Mouse (Mus musculus): ENCODE results near the gene Rps6ka2. TPM values are rescaled to one million over a fixed set of nuclear protein-coding genes. Genes with fewer than 3 reads are reported as not detected.

Rps6ka2 gene
- polyA plus RNA-seq, 1 experiment from 2014 or later, result 35.6 TPM

DNA sequence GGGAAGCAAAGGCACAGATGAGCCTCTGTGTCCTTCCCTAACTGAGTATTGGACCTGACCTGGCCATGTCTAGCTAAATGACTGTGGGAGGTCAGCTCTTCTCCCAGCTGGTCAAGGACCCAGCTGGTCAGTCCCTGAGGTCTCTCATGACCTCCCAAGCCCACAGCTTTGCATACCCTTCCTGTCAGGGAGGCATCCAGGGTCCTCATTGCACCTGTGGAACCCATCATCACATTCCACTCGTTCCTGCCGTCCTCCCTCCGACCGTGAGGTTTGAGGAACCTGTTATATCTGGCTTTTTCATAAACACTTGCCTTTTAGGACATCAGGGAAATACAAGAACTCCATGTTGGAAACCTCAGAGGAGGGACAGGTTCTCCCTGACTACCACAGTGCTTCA, 95.4 kb downstream of the Rps6ka2 start:
- 90% methylated on average over 4 of the region's 4 CpGs for WGBS
- Histone ChIP-seq H3K27me3 (ENCODE audit: control insufficient read depth, insufficient read depth, low read length) (no peaks in the 10 kb centered on the region), H3K4me2 (ENCODE audit: low read depth) (no peak overlapping the region), H3K36me3 (ENCODE audit: control insufficient read depth, insufficient read depth, low read length) (no peaks in the 10 kb centered on the region), H3K4me1 (ENCODE audit: control insufficient read depth, insufficient read depth, low read length) (0 out of 2 replicates have a peak, but pooled peaks cover 7% of the 10 kb centered on the region), H3K4me3 (ENCODE audit: low read depth, low read length) (no peak overlapping the region), H3K9ac (ENCODE audit: low read length) (no peak overlapping the region), H3K9me3 (ENCODE audit: control insufficient read depth, low read length) (no peaks in the 10 kb centered on the region), H3K27ac (ENCODE audit: low read depth, low read length) (no peak overlapping the region)
- DNase-seq (ENCODE audit: low spot score), result no peak
- no peak for ATAC-seq (ENCODE audit: insufficient read depth, low FRiP score, low TSS enrichment)

DNA sequence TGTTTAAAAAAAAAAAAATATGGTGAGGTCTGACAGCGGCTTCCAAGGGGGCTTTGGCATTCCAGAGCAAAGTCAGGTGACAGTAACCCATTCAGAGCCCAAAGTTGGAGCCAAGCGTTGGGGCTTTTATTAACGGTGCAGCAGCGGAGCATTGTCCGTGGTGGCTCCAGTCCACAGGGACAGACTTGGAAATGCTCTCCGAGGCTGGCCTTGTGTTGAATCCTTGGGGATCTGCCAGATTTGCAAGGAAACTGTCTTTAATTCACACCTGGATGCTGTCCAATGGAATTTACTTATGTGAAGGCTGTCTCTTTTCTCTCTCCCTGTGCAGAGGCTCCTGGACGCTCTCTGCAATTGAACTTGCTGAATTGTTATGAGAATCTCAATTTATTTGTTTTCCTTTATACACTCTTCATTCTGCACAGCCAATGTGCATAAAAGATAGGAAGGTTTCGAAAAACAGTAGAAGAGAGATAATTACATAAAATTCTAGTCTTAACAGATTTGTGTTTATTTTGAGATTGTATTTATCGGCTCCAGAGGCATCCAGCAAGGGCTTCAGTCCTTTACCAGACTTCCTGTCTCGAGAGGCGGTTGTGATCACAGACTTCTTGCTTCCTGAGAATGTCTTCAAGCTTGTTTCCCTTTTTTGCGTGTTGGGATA, 95.9 kb downstream of the Rps6ka2 start:
- H3K4me2 ChIP-seq (ENCODE audit: low read depth), result no peak overlapping the region
- H3K9ac ChIP-seq (ENCODE audit: low read length), result no peak overlapping the region
- no peaks in the 10 kb centered on the region for H3K9me3 ChIP-seq (ENCODE audit: control insufficient read depth, low read length)
- no peak overlapping the region for H3K27ac ChIP-seq (ENCODE audit: low read depth, low read length)
- 0 out of 2 replicates have a peak, but pooled peaks cover 3% of the 10 kb centered on the region for H3K4me1 ChIP-seq (ENCODE audit: control insufficient read depth, insufficient read depth, low read length)
- DNase-seq (ENCODE audit: low spot score), result no peak
- no peaks in the 10 kb centered on the region for H3K27me3 ChIP-seq (ENCODE audit: control insufficient read depth, insufficient read depth, low read length)
- 77% methylated on average over 12 of the region's 12 CpGs for WGBS
- no peaks in the 10 kb centered on the region for H3K36me3 ChIP-seq (ENCODE audit: control insufficient read depth, insufficient read depth, low read length)
- H3K4me3 ChIP-seq (ENCODE audit: low read depth, low read length), result no peak overlapping the region
- ATAC-seq (ENCODE audit: insufficient read depth, low FRiP score, low TSS enrichment), result no peak

DNA sequence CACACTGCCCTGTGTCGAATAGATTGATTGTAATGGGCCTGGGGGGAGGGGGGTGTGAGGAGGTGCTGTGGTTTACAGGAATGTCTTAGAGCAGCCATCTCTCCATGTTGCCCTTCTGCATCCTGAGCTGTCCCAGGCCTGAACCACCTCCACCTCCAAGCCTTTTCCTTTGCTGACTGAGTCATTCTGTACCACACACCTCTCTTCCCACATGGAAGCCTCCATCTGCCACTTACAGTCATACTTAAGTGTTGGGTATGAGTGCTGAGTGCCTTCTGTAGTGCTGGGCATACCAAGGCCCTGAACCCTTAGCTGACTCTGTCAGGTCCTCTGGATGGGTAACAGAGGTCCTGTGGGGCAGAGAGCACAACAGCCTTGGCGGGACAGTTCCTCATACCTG, 97.9 kb downstream of the Rps6ka2 start:
- no peak overlapping the region for H3K27ac ChIP-seq (ENCODE audit: low read depth, low read length)
- no peaks in the 10 kb centered on the region for H3K9me3 ChIP-seq (ENCODE audit: control insufficient read depth, low read length)
- H3K4me1 ChIP-seq (ENCODE audit: control insufficient read depth, insufficient read depth, low read length), result no peaks in the 10 kb centered on the region
- ATAC-seq (ENCODE audit: insufficient read depth, low FRiP score, low TSS enrichment), result no peak
- H3K4me2 ChIP-seq (ENCODE audit: low read depth), result no peak overlapping the region
- no peak overlapping the region for H3K4me3 ChIP-seq (ENCODE audit: low read depth, low read length)
- no peak overlapping the region for H3K9ac ChIP-seq (ENCODE audit: low read length)
- no peaks in the 10 kb centered on the region for H3K27me3 ChIP-seq (ENCODE audit: control insufficient read depth, insufficient read depth, low read length)
- H3K36me3 ChIP-seq (ENCODE audit: control insufficient read depth, insufficient read depth, low read length), result no peaks in the 10 kb centered on the region
- 77% methylated on average over 2 of the region's 2 CpGs for WGBS
- no peak for DNase-seq (ENCODE audit: low spot score)

DNA sequence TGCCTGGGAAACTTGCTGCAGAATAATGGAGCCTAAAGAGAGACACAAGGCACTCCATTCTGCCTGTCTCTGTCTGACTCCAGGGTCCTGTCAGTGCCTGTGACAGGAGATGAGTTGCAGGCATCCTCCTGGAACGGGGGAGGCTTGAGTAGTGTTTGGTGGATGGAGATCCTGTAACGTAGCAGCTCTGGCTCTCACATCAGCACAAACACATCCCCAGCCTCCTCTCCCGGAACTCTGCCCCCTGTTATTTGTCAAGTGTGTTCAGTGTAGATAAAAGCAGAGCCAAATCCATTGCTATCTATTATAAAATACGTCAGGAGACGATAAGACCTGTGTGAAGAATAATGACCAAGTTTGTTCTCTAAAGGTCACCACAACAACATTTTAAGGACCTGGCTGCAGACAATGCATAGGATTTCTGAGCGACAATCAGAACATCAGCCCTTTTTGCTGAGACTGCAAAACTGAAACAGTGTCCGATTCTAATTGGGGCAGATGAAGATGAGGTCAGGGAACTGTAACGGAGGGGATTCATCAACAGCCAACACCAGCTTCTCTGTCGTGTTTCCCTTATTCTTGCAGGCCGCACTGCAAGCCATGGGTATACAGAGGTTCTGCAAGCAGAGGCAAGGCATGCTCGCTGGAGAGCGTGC, 99.4 kb downstream of the Rps6ka2 start:
- H3K4me3 ChIP-seq (ENCODE audit: low read depth, low read length), result no peak overlapping the region
- no peaks in the 10 kb centered on the region for H3K4me1 ChIP-seq (ENCODE audit: control insufficient read depth, insufficient read depth, low read length)
- DNase-seq (ENCODE audit: low spot score), result no peak
- ATAC-seq (ENCODE audit: insufficient read depth, low FRiP score, low TSS enrichment), result no peak
- H3K9ac ChIP-seq (ENCODE audit: low read length), result no peak overlapping the region
- H3K9me3 ChIP-seq (ENCODE audit: control insufficient read depth, low read length), result no peaks in the 10 kb centered on the region
- H3K27me3 ChIP-seq (ENCODE audit: control insufficient read depth, insufficient read depth, low read length), result no peaks in the 10 kb centered on the region
- no peak overlapping the region for H3K27ac ChIP-seq (ENCODE audit: low read depth, low read length)
- H3K36me3 ChIP-seq (ENCODE audit: control insufficient read depth, insufficient read depth, low read length), result no peaks in the 10 kb centered on the region
- WGBS, result 81% methylated on average over 12 of the region's 12 CpGs
- no peak overlapping the region for H3K4me2 ChIP-seq (ENCODE audit: low read depth)

DNA sequence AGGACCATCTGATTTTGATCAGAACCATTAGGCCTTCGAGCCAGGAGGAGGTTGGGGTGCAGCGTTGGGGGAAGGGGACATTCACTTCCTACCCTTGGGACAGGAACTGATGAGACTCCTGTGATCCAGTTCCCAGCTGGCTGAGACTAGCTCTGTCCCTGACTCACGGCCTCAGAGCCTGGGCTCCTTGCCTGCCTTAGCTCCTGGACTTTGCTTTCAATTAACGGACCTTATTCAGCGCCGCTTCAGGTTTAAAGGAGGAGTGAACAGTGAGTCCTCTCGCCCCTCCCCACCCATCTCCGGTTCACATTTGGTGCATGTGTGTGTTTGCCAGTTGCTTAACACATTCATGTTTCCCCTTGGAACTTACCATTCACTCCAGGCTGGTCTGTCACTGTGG, 100.6 kb downstream of the Rps6ka2 start:
- H3K27me3 ChIP-seq (ENCODE audit: control insufficient read depth, insufficient read depth, low read length), result no peaks in the 10 kb centered on the region

DNA sequence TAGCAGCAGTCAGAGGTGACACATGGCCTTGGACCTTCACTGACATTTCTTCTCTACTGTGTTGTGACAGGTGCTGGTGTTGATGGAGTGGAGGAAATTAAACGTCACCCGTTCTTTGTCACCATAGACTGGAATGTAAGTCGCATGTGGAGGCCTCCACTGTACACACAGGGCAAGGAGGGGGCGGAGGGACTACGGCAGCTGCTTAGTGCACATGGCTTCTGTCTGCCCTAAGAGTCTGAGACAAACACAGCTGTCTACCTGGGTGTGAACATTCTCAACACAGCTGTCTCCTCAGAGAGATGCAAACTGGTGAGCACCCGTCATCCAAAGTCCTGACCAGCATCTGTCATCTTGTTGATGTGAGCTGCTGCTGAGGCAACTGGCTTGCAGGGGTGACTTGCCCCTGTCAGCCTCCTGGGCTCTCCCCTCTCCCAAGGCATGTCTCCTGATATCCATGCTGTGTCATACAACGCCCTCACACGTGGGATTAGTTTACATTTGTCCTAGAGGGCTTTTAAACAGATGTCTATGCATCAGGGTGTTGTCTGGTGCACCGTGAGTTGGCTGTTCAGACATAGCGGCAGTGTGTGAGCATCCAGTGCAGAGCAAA, 101.7 kb downstream of the Rps6ka2 start:
- H3K4me1 ChIP-seq (ENCODE audit: control insufficient read depth, insufficient read depth, low read length), result no peaks in the 10 kb centered on the region
- WGBS, result 55% methylated on average over 10 of the region's 10 CpGs
- H3K36me3 ChIP-seq (ENCODE audit: control insufficient read depth, insufficient read depth, low read length), result no peaks in the 10 kb centered on the region
- no peak overlapping the region for H3K4me2 ChIP-seq (ENCODE audit: low read depth)
- no peak overlapping the region for H3K9ac ChIP-seq (ENCODE audit: low read length)
- no peaks in the 10 kb centered on the region for H3K27me3 ChIP-seq (ENCODE audit: control insufficient read depth, insufficient read depth, low read length)
- no peaks in the 10 kb centered on the region for H3K9me3 ChIP-seq (ENCODE audit: control insufficient read depth, low read length)
- no peak overlapping the region for H3K27ac ChIP-seq (ENCODE audit: low read depth, low read length)
- DNase-seq (ENCODE audit: low spot score) (peak; percentile 34), ATAC-seq (ENCODE audit: insufficient read depth, low FRiP score, low TSS enrichment) (no peak)
- H3K4me3 ChIP-seq (ENCODE audit: low read depth, low read length), result no peak overlapping the region

More for the DNA sequence above, 100.6 kb downstream of the Rps6ka2 start:
- Histone ChIP-seq H3K27ac (ENCODE audit: low read depth, low read length) (no peak overlapping the region), H3K4me2 (ENCODE audit: low read depth) (no peak overlapping the region), H3K4me1 (ENCODE audit: control insufficient read depth, insufficient read depth, low read length) (no peaks in the 10 kb centered on the region), H3K4me3 (ENCODE audit: low read depth, low read length) (no peak overlapping the region), H3K9ac (ENCODE audit: low read length) (no peak overlapping the region), H3K9me3 (ENCODE audit: control insufficient read depth, low read length) (no peaks in the 10 kb centered on the region), H3K36me3 (ENCODE audit: control insufficient read depth, insufficient read depth, low read length) (no peaks in the 10 kb centered on the region)
- no peak for ATAC-seq (ENCODE audit: insufficient read depth, low FRiP score, low TSS enrichment)
- DNase-seq (ENCODE audit: low spot score), result no peak
- 86% methylated on average over 8 of the region's 8 CpGs for WGBS

DNA sequence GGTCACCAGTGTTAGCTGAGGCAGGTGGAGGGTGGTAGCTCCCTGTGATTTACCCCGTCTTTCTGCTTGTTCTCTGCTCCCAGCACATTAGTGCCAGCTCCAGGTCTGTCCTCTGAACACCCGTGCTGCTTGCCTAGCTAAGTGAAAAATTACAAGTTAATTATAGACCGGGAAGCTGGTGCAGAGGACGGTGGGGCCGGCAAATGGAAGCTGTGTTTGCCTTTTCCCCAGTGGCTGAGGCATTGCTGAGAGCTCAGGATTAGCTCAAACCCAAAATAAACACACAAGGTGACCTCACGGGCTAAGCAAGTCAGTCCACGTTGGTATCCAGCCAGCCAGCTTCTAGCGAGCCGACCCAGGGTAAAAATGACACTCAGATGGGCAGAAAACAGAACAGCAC, 103.1 kb downstream of the Rps6ka2 start:
- 64% methylated on average over 9 of the region's 9 CpGs for WGBS
- Histone ChIP-seq H3K4me1 (ENCODE audit: control insufficient read depth, insufficient read depth, low read length) (no peaks in the 10 kb centered on the region), H3K27ac (ENCODE audit: low read depth, low read length) (no peak overlapping the region), H3K4me2 (ENCODE audit: low read depth) (no peak overlapping the region), H3K4me3 (ENCODE audit: low read depth, low read length) (no peak overlapping the region), H3K9me3 (ENCODE audit: control insufficient read depth, low read length) (no peaks in the 10 kb centered on the region), H3K27me3 (ENCODE audit: control insufficient read depth, insufficient read depth, low read length) (no peaks in the 10 kb centered on the region), H3K36me3 (ENCODE audit: control insufficient read depth, insufficient read depth, low read length) (no peaks in the 10 kb centered on the region), H3K9ac (ENCODE audit: low read length) (no peak overlapping the region)
- no peak for DNase-seq (ENCODE audit: low spot score)
- no peak for ATAC-seq (ENCODE audit: insufficient read depth, low FRiP score, low TSS enrichment)

DNA sequence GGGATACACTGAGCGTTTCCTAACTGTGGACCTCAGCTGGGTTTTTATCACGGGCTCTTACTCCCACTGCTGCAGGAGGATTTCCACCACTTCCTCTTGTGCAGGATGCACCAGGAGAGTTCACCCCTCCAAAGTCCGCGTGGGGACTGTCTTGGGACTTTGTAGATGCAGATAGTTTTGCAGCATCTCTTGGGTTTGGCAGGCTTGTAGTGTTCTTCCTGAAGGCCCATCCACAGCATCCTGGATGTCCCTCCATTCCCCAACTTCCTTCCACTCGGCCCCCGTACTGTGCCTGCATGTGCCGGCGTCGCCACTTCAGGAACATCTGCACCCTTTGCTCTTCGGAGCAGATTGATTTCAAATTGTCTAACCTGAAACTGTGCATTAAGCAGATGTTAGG, 103.9 kb downstream of the Rps6ka2 start:
- Histone ChIP-seq H3K36me3 (ENCODE audit: control insufficient read depth, insufficient read depth, low read length) (no peaks in the 10 kb centered on the region; the same call in 1 of the 2 replicates), H3K4me3 (ENCODE audit: low read depth, low read length) (no peak overlapping the region), H3K9me3 (ENCODE audit: control insufficient read depth, low read length) (no peaks in the 10 kb centered on the region), H3K27ac (ENCODE audit: low read depth, low read length) (no peak overlapping the region), H3K4me1 (ENCODE audit: control insufficient read depth, insufficient read depth, low read length) (no peaks in the 10 kb centered on the region), H3K27me3 (ENCODE audit: control insufficient read depth, insufficient read depth, low read length) (no peaks in the 10 kb centered on the region), H3K4me2 (ENCODE audit: low read depth) (no peak overlapping the region), H3K9ac (ENCODE audit: low read length) (no peak overlapping the region)
- DNase-seq (ENCODE audit: low spot score) (no peak), ATAC-seq (ENCODE audit: insufficient read depth, low FRiP score, low TSS enrichment) (no peak)
- WGBS, result 88% methylated on average over 10 of the region's 10 CpGs
